Mouse (Mus musculus): ENCODE measurements around the gene Ermap.

Ermap gene

DNA sequence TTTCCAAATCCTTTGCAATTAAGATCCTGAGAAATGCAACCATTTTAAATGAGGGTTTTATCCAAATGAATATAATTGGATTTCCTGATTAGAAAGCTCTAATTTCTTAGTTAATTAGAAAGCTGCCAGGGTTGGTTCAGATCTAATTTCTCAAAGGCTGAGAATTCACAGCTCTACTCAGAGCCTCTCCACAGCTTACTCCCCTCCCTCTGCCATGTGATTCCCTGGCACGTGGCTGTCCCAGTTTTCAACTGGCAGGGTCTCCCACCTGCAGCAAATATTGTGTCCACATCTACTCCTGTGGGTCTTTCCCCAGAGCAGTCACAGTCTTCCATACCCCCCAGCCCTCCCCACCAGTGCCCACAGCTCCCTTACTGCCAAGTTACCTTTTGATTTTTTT, 6.3 kb downstream of the Ermap start:
- no peak for DNase-seq

DNA sequence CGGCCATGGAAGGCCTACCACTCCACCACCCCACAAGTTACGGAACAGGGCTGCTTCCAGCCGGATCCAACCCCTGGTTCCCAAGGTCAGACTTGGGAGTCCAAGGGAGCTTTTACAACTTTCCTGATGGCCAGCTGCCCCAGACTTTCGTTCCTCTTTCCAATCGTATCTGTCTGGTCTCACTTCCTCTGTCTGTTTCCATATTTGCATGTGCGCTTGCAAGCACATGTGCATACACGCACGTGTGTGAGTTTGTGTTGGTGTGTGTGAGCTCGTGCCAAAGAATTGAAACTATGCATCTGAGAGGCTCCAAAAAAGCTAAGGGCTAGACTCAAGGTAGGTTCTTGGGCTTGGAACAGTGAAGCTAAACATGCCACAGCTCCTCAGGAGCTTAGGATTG, 8.4 kb downstream of the Ermap start:
- DNase-seq: no peak

DNA sequence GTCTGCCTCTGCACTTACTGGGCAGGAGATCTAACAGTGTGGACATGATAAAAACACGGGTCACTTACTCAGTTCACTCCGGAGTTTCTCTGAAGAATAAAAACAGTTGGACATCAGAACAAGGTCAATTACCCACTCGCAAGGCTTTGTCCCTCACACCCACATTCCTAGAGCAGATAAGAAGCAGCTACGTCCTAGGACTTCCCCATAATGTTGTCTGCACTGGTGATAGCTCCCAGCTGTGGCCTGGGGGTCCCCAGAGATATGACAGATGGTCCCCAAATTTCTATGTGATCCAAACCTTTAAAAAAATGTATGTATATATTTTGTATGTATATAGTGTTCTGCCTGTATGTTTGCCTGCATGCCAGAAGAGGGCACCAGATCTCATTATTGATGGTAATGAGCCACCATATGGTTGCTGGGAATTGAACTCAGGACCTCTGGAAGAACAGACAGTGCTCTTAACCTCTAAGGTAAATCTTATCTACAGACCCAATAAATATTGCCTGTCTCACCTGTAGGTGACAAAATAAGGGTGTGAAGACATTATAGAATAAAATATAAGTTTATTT, 9.6 kb downstream of the Ermap start:
- no peak for DNase-seq

DNA sequence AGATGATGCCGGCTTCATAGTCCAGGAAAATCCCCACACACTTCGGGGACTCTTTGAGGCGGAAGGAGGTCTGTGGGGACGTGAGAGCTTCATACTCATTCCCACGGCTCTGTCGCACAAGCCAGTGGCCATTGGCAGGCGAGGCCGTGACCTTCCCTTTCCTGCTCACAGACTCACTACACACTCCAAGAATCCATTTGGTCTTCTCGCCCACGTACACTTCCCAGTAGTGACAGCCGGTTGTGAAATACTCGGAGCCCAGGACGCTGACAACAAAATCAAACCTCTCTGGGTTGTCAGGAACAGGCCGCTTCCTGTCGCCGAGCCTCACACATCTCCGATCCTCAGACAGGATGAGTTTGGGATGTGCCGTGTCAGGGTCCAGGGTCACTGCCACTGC, 11.5 kb downstream of the Ermap start:
- DNase-seq: no peak

DNA sequence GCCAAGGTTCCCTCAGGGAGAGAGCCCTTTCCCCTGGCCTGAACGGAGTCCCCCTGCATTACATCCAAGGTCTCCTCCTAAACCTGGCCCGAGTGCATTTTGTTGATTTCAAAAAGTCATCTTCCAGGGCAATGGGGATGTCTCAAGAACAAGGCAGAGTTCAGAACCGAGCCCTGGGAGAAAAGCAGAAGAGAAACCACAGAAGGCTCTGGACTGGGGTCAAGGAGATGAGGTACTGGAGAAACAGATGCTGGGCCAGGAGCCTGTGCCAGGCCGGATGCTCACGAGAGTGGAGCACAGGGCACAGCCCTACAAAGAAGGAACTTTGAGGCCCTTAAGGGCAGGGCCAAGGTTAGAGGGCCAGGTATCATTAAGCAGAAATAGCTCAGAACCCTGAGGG, 12.1 kb downstream of the Ermap start:
- no peak for DNase-seq

DNA sequence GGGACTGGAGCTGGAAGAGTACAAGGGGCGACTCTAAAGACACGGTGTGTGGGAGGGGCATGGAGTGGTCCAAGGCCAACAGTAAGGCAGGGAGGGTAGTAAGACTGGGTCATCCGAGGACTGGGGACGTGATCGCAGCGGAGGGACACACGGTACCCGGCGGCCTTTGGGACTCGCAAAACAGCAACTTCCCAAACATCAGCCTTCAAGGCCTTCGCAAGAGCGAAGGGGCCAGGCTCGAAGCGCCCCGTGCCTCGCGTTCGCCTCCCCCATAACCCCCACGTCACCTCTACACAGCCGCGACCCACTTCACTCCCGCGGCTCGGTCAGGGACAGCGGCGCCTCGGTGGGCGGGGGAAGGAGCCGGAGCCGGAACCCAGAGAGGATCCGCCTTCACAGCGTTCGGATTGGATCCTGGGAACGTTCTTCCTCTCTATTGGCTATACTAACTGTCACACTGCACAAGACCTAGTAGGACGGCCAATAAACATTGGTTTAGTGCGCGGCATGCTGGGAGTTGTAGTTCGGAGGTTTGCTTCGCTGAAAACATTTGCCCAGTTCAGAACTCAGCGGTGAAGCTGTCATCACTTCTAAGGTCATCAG, 15.9 kb downstream of the Ermap start, which contains the start of gene Zfp691:
Zfp691 (minus strand) TSS at position 345 of the 603 bp plus-strand sequence.
- DNase-seq: peak; percentile 90 to 94

DNA sequence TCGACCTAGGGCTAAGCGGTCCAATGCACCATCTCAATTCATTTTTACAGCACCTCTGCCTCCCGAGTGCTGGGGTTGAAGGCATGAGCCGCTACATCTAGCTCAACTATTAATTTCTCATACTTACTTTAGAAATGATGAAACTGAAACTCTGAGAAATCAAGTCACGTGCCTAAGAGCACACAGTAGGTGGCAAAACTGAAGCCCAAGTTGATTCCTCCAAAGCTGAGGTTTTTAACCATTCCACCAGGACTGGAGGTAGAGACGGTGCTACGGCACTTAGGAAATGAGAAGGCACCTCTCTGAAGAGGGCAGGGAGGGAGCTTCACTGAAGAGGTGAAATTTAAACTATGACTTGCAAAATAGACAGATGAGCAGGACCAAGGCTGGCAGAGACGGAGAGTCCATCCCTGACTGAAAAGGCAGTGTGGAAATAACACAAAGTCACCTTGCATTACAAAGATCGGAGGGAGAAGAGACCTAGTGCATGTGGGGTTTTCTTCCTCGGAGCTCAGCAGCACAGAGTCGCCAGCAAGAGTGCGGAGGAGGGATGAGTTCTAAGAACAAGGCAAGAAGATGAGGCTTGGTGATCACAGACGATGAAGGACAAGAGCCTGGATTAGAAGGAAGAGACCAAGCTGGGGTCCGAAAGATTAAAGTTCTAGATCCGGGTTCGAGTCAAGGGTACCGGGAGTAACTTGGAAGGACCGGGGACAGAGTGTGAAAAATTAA, 16.7 kb downstream of the Ermap start:
- no peak for DNase-seq

DNA sequence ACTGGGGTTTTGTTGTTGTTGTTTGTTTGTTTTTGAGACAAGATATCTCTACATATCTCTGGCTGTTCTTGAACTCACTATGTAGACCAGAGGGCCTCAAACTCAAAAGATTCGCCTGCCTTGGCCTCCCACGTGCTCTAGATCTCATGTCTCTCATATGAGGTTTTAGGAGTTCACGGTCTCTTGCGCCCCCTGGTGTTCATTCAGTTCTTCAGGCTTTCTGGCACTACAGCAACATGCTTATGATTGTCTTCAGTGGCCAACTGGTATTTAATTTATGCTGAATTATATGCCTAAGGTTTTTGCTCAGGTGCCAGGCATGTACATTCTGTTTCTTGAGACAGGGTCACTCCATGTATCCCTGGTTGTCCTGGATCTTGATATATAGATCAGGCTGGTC, 22.1 kb downstream of the Ermap start:
- DNase-seq: peak; percentile 29 to 59

DNA sequence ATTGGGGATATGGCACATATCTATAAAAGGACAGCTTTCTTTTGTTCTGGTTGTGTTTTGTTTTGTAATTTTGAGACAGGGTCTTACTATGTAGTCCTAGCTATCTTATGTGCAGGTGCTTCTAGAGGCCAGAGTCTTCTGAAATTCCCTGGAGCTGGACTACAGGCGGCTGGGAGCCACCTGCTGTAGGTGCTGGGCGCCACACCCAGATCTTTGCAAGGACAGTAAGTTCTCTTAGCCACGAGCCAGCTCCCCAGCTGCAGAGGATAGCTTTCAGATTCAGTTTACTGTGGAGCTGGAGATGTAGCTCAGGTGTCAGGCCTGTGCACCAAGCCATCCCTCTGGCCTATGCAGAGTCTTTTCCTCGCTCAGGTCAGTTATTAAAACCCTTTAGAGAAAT, 22.7 kb downstream of the Ermap start:
- no peak for DNase-seq

DNA sequence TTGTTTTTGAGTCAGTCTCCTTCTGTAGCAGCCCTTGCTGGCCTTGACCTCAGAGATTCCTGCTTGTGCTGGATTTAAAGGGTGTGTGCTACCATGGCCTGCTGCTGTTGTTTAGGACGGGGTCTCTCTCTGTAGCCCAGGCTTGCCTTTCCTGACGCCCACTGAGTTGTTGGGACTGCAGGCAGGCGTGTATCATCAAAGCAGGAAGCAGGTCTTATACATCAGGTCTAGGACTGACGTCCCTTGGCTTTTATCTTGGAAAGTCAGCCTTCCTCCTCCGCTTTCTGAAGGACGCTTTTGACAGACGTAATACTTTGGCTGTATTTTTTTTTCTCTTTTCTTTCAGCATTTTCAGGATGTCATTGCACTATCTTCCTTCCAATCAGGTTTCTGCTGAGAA, 23.9 kb downstream of the Ermap start:
- DNase-seq: no peak

DNA sequence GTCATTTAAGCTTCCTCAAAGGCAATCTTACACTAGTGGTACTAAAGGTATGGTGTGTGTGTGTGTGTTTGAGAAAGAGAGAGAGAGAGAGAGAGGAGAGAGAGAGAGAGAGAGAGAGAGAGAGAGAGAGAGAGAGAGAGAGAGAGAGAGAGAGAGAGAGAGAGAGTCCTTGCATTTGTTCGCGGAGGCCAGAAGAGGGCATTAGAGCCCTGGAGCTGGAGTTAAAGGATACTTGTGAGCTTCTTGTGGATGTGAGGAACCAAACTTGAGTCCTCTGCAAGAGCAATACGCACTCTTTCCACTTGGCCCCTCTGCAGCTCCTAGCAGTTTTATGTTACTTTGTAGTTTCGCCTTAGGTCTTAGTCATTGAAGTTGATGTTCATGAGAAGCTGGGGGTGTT, 26.8 kb downstream of the Ermap start:
- no peak for DNase-seq

DNA sequence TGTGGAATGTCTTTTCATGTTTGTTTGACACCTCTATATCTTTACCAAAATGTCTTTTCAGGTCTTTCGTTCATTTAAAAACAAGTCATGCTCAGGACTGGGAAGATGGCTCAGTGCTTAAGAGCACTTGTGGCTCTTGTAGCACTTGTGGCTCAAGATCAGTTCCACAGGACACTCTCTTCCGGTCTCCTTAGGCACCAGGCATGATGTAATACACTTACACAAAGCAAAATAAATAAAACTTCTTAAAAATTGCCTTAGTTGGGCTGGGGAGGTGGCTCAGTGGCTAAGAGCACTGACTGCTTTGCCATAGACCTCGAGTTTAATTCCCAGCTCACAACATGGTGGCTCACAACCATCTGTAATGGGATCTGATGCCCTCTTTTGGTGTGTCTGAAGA, 28.5 kb downstream of the Ermap start:
- DNase-seq: no peak

DNA sequence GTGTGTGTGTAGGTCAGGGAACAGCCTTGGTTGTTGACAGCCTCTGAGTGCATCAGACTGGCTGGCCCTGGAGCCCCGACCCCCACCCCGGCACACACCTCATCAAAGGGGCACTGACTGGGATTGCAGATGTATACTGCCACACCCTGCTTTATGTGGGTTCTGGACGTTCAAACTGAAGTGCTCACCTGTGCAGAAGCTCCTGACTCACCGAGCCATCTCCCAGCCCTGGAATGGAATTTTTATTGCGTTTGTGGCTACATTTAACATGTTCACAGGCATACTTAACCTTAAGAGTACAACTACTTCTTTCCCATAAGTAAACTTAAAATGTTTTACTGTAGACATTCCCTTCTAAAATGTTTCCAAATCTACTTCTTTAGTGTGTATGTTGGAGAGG, 31.9 kb downstream of the Ermap start:
- DNase-seq: no peak

DNA sequence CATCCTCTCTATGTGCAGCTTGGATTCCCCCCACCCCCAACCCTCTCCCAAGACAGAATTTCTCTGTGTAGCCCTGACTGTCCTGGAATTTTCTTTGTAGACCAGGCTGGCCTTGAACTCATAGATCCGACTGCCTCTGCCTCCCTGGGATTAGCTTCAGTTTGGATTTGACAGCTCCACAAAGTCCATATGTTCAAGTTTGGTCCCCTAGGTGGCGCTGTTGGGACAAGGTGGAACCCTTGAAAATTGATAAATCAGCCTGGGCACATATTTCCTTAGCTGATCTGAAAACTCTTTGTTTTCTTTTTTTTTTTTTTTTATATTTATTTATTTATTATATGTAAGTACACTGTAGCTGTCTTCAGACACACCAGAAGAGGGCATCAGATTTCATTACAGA, 32.6 kb downstream of the Ermap start:
- DNase-seq: no peak

DNA sequence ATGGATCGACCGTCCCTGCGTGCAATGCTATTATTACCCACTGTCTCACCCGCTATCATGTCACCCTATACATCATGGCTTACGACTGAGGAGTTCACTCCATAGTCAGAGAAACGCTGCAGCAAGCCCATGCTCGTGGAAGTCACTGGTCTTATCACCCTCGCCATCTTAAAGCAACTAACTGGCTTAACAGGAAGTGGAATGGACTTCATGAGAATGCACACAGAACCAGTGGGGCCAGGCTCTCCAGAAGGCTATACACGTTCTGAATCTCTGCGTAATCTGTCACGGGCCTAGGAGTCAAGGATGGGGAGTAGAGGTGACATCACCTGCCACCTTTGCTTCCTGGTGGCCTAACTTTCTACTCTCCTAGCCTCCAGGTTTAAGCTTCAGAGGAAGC, 41.1 kb downstream of the Ermap start:
- DNase-seq: no peak

DNA sequence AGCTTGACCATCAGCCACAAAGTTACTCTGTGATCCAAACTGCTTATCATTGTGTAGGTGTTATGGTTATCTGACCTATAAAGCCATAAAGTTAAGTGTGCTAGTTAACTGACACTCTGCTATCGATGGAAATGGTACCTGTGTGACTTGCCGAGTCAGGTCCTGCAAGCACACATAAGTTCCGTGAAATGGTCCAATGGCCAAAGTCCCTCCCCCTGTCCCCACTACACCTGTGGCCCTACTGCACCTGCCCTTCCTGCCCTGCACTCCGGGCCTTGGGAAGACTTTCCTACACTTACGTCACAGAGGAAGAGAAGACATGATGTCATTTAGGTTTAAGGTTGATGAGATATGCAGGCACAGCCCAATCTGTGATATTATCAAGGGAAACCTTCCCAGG, 42.5 kb downstream of the Ermap start:
- DNase-seq: no peak

DNA sequence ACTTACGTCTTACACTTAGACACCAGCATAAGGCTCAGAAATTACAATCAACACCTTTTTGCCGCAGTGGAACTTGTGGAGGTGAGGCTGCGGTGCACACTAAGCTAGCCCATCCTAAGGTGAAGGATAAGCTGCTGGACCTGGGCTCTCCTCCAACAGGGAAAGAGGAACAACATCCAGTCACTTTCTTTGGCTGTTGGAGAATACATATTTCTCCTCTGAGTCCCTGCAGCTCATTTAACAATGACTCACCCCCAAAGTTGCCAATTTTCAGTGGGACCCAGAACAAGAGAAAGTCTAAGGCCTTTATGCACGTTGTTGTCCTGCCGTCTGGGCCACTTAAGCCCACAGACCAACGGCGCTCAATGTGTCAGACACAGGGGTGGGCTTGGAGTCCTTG, 43.0 kb downstream of the Ermap start:
- DNase-seq: no peak

DNA sequence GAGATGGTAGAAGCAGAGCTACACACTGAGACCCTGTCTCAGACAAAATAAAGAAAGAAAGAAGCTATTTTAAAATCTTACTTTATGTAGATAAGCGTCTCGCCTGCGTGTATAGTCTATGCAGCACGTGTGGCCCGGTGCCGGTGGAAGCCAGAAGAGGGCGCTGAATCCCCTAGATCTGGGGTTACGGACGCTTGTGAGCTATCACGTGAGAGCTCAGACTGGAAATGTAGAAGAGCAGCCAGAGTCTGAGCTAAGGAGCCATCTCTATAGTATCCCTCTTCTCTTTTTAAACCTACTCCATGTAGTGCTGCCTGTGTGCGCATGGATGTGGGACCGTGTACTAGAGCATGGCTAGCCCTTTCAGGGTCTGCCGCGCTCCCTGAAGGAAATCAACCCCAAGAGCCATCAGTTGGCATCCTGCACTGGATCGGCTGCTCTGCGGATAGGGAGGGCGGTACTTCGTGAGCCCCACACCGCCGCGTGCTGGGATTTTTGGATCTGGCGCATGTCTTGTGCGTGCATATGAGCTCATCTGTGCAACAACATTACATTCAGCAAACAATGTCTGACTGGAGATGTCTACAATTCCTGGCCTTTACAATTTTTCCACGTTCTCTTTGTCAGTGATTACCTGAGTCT, 47.5 kb downstream of the Ermap start:
- DNase-seq: no peak

DNA sequence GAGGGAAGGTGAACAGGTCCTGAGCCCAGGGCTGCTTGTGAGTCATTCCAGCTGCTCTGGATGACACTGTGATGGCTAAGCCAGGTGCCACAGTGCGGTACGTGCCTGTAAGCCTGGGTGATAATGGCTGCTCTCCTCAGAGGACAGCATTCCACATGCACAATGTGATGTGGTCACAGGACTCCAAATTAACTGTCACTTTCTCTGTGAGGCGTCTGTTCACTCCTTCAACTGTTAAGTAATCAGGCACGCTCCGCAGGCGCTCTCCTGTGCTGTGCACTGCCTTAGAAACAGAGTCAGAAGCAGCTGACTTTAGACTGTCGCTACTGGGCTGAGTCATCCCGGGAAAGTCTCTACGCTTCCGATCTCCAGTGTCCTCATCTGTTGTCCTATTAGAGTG, 48.6 kb downstream of the Ermap start:
- DNase-seq: no peak

DNA sequence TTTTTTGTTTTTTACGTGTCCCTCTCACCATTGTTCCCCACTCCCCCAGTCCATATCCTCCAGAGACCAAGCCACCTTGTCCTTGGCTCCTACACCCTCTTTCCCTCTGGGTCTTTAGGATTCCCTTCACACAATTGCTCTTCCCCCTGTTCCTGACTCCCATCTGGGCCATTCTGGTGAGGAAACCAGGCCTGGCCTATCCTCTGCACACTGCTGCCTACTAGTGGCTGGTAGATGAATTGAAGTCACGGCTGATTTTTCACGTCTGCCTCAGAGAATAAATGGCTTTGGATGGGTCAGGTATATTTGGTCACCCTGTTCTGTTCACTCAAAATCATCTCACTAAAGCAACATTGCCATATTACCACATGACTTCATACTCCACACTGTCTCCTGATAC, 49.7 kb downstream of the Ermap start:
- no peak for DNase-seq

DNA sequence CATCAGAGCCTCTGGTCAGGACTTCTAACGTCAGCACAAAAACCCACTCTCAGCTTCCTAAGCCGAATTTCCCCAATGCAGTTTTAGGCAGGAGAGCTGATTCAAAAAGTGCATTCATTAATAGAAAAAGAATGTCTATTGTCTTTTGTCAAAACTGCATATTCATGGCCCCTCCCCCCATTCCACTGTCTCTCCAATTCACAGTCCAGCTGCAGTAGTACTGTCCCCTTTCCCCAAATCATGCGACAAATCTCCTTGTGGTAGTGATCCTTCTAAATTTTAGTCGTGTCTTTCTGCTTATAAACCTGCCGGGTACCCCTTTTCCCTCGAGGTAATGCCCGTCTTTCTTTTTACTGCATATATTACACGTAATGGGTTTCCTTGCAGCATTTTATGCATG, 51.0 kb downstream of the Ermap start:
- no peak for DNase-seq

DNA sequence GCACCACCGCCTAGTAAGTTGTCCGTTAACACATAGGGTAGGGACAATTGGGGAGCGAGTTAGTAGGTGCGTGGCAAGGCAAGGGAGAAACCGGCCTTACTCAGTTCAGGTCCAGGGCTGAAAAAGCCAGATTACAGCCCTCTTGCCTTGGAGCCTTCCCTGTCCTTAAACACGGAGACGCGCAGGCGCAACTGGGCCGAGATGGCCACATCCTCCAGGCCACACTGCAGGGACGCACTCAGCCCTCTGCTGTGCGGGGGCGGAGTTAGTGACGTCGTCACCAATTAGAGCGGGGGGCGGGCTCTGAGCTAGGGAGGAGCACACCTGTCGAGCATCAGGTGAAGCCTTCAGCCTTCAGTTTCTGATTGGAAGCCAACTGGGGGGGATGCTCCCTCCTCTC, 51.6 kb downstream of the Ermap start:
- DNase-seq: no peak

DNA sequence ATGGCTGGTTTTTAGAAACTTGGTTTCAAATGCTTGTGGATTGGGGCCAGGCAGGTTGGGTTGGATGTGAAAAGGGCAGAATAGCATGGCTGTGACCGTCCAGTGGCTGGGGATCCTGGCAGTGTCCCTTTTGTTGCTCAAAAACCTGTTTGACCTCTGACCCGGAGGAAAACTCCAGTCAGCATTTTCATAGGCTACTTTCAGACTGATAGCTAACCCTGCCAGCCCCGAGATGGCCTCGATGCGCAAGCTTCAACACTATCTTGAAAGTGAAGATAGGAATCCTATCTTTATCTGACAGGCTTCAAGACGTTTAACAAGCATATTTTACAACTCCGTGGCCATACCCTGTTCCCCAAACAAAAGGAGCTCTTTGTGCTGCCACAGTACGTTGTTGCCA, 52.5 kb downstream of the Ermap start:
- DNase-seq: no peak

DNA sequence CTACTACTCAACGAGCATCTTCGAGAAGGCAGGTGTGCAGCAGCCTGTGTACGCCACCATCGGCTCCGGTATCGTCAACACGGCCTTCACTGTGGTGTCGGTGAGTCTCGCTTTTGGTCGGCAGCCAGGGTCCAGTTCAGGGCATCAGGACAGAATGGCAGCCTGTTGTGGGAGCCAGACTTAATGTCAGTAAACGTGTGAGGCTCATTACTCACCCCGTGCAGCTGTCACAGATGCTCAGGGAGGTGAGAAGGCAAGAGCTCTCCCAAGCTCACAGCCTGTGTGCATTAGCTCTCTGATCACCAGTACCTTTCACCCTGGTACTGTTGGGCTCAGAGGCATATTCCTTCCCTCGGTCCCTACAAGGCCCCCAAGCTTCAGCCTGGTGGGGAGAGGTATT, 56.0 kb downstream of the Ermap start:
- DNase-seq: no peak
